Mouse (Mus musculus): ENCODE results near the gene Ap5s1. TPM values are rescaled to one million over a fixed set of nuclear protein-coding genes. Genes with fewer than 3 reads are reported as not detected.

Gene Ap5s1
- total and polyA plus RNA-seq, 3 experiments, result 9.1 to 22.5 (median 9.9) TPM

DNA sequence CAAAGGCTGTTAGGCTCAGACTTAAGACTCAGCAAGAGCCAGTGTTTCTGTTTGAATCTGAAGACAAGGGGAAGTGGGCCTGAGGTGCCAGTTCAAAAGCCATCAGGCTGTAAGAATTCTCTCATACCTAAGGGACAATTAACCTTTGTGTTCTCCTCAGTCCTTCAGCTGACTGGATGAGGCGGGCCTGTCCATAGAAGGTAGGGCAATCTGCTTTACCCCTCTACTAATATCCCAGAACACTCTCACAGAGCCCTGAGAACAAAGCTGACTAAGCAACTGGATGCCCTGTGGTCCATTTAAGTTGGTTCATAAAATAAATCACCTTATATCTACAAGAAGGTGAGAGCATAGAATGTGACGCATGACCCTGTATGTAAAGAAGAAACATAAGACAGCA lies 40.7 kb upstream of the Ap5s1 start:
- Histone ChIP-seq H3K4me2 (ENCODE audit: insufficient read depth, low read depth, poor library complexity, severe bottlenecking) (no peak overlapping the region), H3K79me2 (replicated peaks; ENCODE audit: control insufficient read depth, extremely low read depth, insufficient read depth, poor library complexity, severe bottlenecking) (no peaks in the 10 kb centered on the region), H3K4me1 (ENCODE audit: control insufficient read depth in 1 of 2, insufficient read depth in 2 of 2) (peaks cover 0 to 7% of the 10 kb centered on the region in 2 experiments; a peak in 1 of 4 replicates), H3K9ac (ENCODE audit: insufficient read depth, low read depth) (no peak overlapping the region), H3K27ac (ENCODE audit: insufficient read depth, low read depth) (no peak overlapping the region), H3K27me3 (replicated peaks) (no peaks in the 10 kb centered on the region), H3K36me3 (replicated peaks in 1 of 2; ENCODE audit: control insufficient read depth in 1 of 2, insufficient read depth in 1 of 2, low read length in 1 of 2) (peaks cover 0 to 2% of the 10 kb centered on the region in 2 experiments), H3K9me3 (replicated peaks; ENCODE audit: low read length) (peaks cover 16% of the 10 kb centered on the region), H3K4me3 (replicated peaks in 1 of 3; ENCODE audit: low read depth in 2 of 3, low read length in 2 of 3, poor library complexity in 1 of 3) (no peak overlapping the region)
- no peak for TF ChIP-seq ZNF384 (IDR thresholded peaks at IDR 0.05; ENCODE audit: low read depth, low read length)
- TF ChIP-seq JUN (IDR thresholded peaks at IDR 0.05; ENCODE audit: insufficient read depth, low read depth, low read length), result no peak
- TF ChIP-seq NELFE (IDR thresholded peaks at IDR 0.05; ENCODE audit: low read depth, low read length), result no peak
- TF ChIP-seq POLR2A (IDR thresholded peaks at IDR 0.05; ENCODE audit: low read depth, low read length), result no peak
- no peak for TF ChIP-seq PAX5 (IDR thresholded peaks at IDR 0.05; ENCODE audit: low read length)
- TF ChIP-seq CHD2 (IDR thresholded peaks at IDR 0.05; ENCODE audit: low read length), result no peak
- TF ChIP-seq ELF1 (IDR thresholded peaks at IDR 0.05; ENCODE audit: low read depth, low read length), result no peak
- no peak for DNase-seq (ENCODE audit: extremely low read depth)
- in situ Hi-C loops (cut with MboI; ENCODE audit: low pct_ligation_motif_present, low pct_unique_long_range_greater_than_20kb, low sequenced_read_pairs) (no loop called here), dilution Hi-C loops (cut with MboI; ENCODE audit: extremely low pct_ligation_motif_present, extremely low pct_unique_long_range_greater_than_20kb, low sequenced_read_pairs) (no loop called here)

- Histone ChIP-seq H3K4me1 (ENCODE audit: control insufficient read depth in 1 of 2, insufficient read depth in 2 of 2) (peaks cover 0 to 7% of the 10 kb centered on the region in 2 experiments; a peak in 1 of 4 replicates), H3K4me3 (replicated peaks in 1 of 3; ENCODE audit: low read depth in 2 of 3, low read length in 2 of 3, poor library complexity in 1 of 3) (no peak overlapping the region), H3K9ac (ENCODE audit: insufficient read depth, low read depth) (no peak overlapping the region), H3K27ac (ENCODE audit: insufficient read depth, low read depth) (no peak overlapping the region), H3K79me2 (replicated peaks; ENCODE audit: control insufficient read depth, extremely low read depth, insufficient read depth, poor library complexity, severe bottlenecking) (no peaks in the 10 kb centered on the region), H3K4me2 (ENCODE audit: insufficient read depth, low read depth, poor library complexity, severe bottlenecking) (no peak overlapping the region), H3K36me3 (replicated peaks in 1 of 2; ENCODE audit: control insufficient read depth in 1 of 2, insufficient read depth in 1 of 2, low read length in 1 of 2) (peaks cover 0 to 4% of the 10 kb centered on the region in 2 experiments), H3K27me3 (replicated peaks) (no peaks in the 10 kb centered on the region), H3K9me3 (replicated peaks; ENCODE audit: low read length) (peaks cover 14% of the 10 kb centered on the region)
- DNase-seq (ENCODE audit: extremely low read depth), result no peak
- TF ChIP-seq MAX (IDR thresholded peaks at IDR 0.05; ENCODE audit: low read length), result no peak
- TF ChIP-seq EP300 (IDR thresholded peaks at IDR 0.05; ENCODE audit: low read length), result no peak
- no peak for TF ChIP-seq TCF12 (IDR thresholded peaks at IDR 0.05; ENCODE audit: low read depth, low read length)
- TF ChIP-seq SIN3A (IDR thresholded peaks at IDR 0.05; ENCODE audit: low read length), result no peak
- no peak for TF ChIP-seq POLR2AphosphoS2 (IDR thresholded peaks at IDR 0.05; ENCODE audit: low read depth, low read length)
- no peak for TF ChIP-seq CHD2 (IDR thresholded peaks at IDR 0.05; ENCODE audit: low read length)
- no peak for TF ChIP-seq HCFC1 (IDR thresholded peaks at IDR 0.05; ENCODE audit: low read depth, low read length)
- TF ChIP-seq NELFE (IDR thresholded peaks at IDR 0.05; ENCODE audit: low read depth, low read length), result no peak
- TF ChIP-seq RCOR1 (conservative IDR thresholded peaks at IDR 0.05; ENCODE audit: low read depth, low read length), result no peak
- TF ChIP-seq NRF1 (IDR thresholded peaks at IDR 0.05; ENCODE audit: low read depth, low read length), result no peak
- in situ Hi-C loops (cut with MboI; ENCODE audit: low pct_ligation_motif_present, low pct_unique_long_range_greater_than_20kb, low sequenced_read_pairs), result no loop called here
- dilution Hi-C loops (cut with MboI; ENCODE audit: extremely low pct_ligation_motif_present, extremely low pct_unique_long_range_greater_than_20kb, low sequenced_read_pairs), result no loop called here
These were observed 38.9 kb upstream of the Ap5s1 start for GRCm38 (mm10) chr2:131167984-131168383.

- no peak for DNase-seq (ENCODE audit: extremely low read depth)
- Histone ChIP-seq H3K36me3 (replicated peaks in 1 of 2; ENCODE audit: control insufficient read depth in 1 of 2, insufficient read depth in 1 of 2, low read length in 1 of 2) (peaks cover 0 to 4% of the 10 kb centered on the region in 2 experiments), H3K9me3 (replicated peaks; ENCODE audit: low read length) (peaks cover 13% of the 10 kb centered on the region), H3K9ac (ENCODE audit: insufficient read depth, low read depth) (no peak overlapping the region), H3K79me2 (replicated peaks; ENCODE audit: control insufficient read depth, extremely low read depth, insufficient read depth, poor library complexity, severe bottlenecking) (no peaks in the 10 kb centered on the region), H3K27me3 (replicated peaks) (no peaks in the 10 kb centered on the region), H3K27ac (ENCODE audit: insufficient read depth, low read depth) (no peak overlapping the region), H3K4me3 (replicated peaks in 1 of 3; ENCODE audit: low read depth in 2 of 3, low read length in 2 of 3, poor library complexity in 1 of 3) (no peak overlapping the region), H3K4me1 (ENCODE audit: control insufficient read depth in 1 of 2, insufficient read depth in 2 of 2) (peaks cover 0 to 7% of the 10 kb centered on the region in 2 experiments; a peak in 1 of 4 replicates), H3K4me2 (ENCODE audit: insufficient read depth, low read depth, poor library complexity, severe bottlenecking) (no peak overlapping the region)
- dilution Hi-C loops (cut with MboI; ENCODE audit: extremely low pct_ligation_motif_present, extremely low pct_unique_long_range_greater_than_20kb, low sequenced_read_pairs) (no loop called here), in situ Hi-C loops (cut with MboI; ENCODE audit: low pct_ligation_motif_present, low pct_unique_long_range_greater_than_20kb, low sequenced_read_pairs) (no loop called here)
- no peak for TF ChIP-seq JUN (IDR thresholded peaks at IDR 0.05; ENCODE audit: insufficient read depth, low read depth, low read length)
- TF ChIP-seq ZMIZ1 (IDR thresholded peaks at IDR 0.05; ENCODE audit: low read depth, low read length), result no peak
- TF ChIP-seq USF2 (conservative IDR thresholded peaks at IDR 0.05; ENCODE audit: low read depth, low read length), result no peak
- no peak for TF ChIP-seq IRF4 (IDR thresholded peaks at IDR 0.05; ENCODE audit: low read depth, low read length)
- no peak for TF ChIP-seq MAX (IDR thresholded peaks at IDR 0.05; ENCODE audit: low read length)
- no peak for TF ChIP-seq CHD2 (IDR thresholded peaks at IDR 0.05; ENCODE audit: low read length)
These were observed 38.0 kb upstream of the Ap5s1 start for GRCm38 (mm10) chr2:131168914-131169313.

All from CH12.LX (cell line).